Mouse (Mus musculus): ENCODE results near the gene Ubap2l. TPM values are rescaled to one million over a fixed set of nuclear protein-coding genes. Genes with fewer than 3 reads are reported as not detected.
A peak's percentile ranks its signal among the peaks of the same experiment; 100 is the strongest.

The Ubap2l gene
- total RNA-seq, 2 experiments from 2014 or later: 160 to 164 TPM

- DNase-seq: no peak
These were observed 86.5 kb downstream of the Ubap2l start for GRCm38 (mm10) chr3:89965972-89966371.

GRCm38 (mm10) chr3:89965557-89965956 lies 86.9 kb downstream of the Ubap2l start:
- no peak for DNase-seq

- peak; percentile 78 for DNase-seq
These were observed 88.3 kb downstream of the Ubap2l start for GRCm38 (mm10) chr3:89963926-89964739.

- peak; percentile 75 for DNase-seq
These were observed 89.1 kb downstream of the Ubap2l start, which contains the start of gene Atp8b2 for GRCm38 (mm10) chr3:89963221-89963763. Gene Atp8b2 (minus strand): TSS chr3:89963508.

- DNase-seq: peak; percentile 43
These were observed 89.6 kb downstream of the Ubap2l start for GRCm38 (mm10) chr3:89962751-89963220.

GRCm38 (mm10) chr3:89962059-89962750 lies 90.2 kb downstream of the Ubap2l start:
- peak; percentile 68 for DNase-seq

GRCm38 (mm10) chr3:89961436-89961835 lies 91.0 kb downstream of the Ubap2l start:
- DNase-seq: no peak

GRCm38 (mm10) chr3:89960469-89960868 lies 92.0 kb downstream of the Ubap2l start:
- DNase-seq: peak; percentile 94

- DNase-seq: no peak
These were observed 93.0 kb downstream of the Ubap2l start for GRCm38 (mm10) chr3:89959435-89959834.

GRCm38 (mm10) chr3:89957880-89958279 lies 94.5 kb downstream of the Ubap2l start:
- no peak for DNase-seq

GRCm38 (mm10) chr3:89956177-89956971 lies 96.1 kb downstream of the Ubap2l start:
- DNase-seq: no peak

- DNase-seq: peak; percentile 83
These were observed 99.0 kb downstream of the Ubap2l start for GRCm38 (mm10) chr3:89953420-89953819.

Small RNA genes lying within 50 kb of the gene (microRNA-seq; reads per million reads assigned to microRNA genes)
- gene Mir190b: 9.8 to 14.9 reads per million in 2 experiments
- 0 to 1.0 reads per million in 2 experiments for gene Mir7669

Other genes starting within 250 kb of the Ubap2l start
- 10 to 100 TPM; 23.5 to 23.8 TPM for gene She, start 221.3 kb downstream of the Ubap2l start, total RNA-seq (2021)
- gene Il6ra, start 139.4 kb downstream of the Ubap2l start, total RNA-seq (2021): 1 to 10 TPM; 1.5 to 2.0 TPM
- gene Atp8b2, start 89.1 kb downstream of the Ubap2l start, total RNA-seq (2021): 10 to 100 TPM; 51.4 to 59.6 TPM
- gene Hax1, start 53.8 kb downstream of the Ubap2l start, total RNA-seq (2021): 10 to 100 TPM; 39.0 to 44.5 TPM
- gene 4933434E20Rik, start 992 bp downstream of the Ubap2l start, total RNA-seq (2021): 10 to 100 TPM; 56.4 to 66.5 TPM
- 100 to 1,000 TPM; 127 to 134 TPM for gene Tpm3, start 20.0 kb upstream of the Ubap2l start, total RNA-seq (2021)
- under 1 TPM; 0.12 to 0.23 TPM for gene Nup210l, start 51.5 kb upstream of the Ubap2l start, total RNA-seq (2021)
- gene Rps27, start 161.0 kb upstream of the Ubap2l start, total RNA-seq (2021): 1,000 to 10,000 TPM; 1,313 to 1,450 TPM
- 10 to 100 TPM; 14.8 to 19.0 TPM for gene Rab13, start 161.1 kb upstream of the Ubap2l start, total RNA-seq (2021)
- gene Jtb, start 179.0 kb upstream of the Ubap2l start, total RNA-seq (2021): 10 to 100 TPM; 40.9 to 47.4 TPM
- gene Creb3l4, start 190.9 kb upstream of the Ubap2l start, total RNA-seq (2021): under 1 TPM; 0.18 to 0.19 TPM
- gene Slc39a1, start 195.5 kb upstream of the Ubap2l start, total RNA-seq (2021): 100 to 1,000 TPM; 101 to 106 TPM
- gene Crtc2, start 201.5 kb upstream of the Ubap2l start, total RNA-seq (2021): 10 to 100 TPM; 18.0 to 18.8 TPM
- 10 to 100 TPM; 22.2 to 22.3 TPM for gene Dennd4b, start 212.6 kb upstream of the Ubap2l start, total RNA-seq (2021)
- gene Gatad2b, start 240.6 kb upstream of the Ubap2l start, total RNA-seq (2021): 10 to 100 TPM; 59.5 to 62.0 TPM

All from heart, postnatal 4 days (tissue).